Mouse (Mus musculus) bone marrow, adult 2 months (tissue): ENCODE measurements at regions not wholly inside any gene's neighbourhood (a gene's known extent, or its start where the extent isn't known, plus 50 kb on each side); places are given as distances from the start of the nearest gene placed in this dataset.

Experiments used
- H3K27ac ChIP-seq: fragments of 200-500 bp; 2 replicates; pipeline ENCODE4 v1.5.1; 2012; ENCODE audit warnings: low read depth, mild to moderate bottlenecking, control low read depth, inconsistent platforms, low read length; ENCODE audit not compliant: control insufficient read depth, poor library complexity, insufficient read depth
- H3K4me1 ChIP-seq: fragments of 200-500 bp; 2 replicates; pipeline ENCODE4 v1.6.1; 2011; ENCODE audit warnings: low read length; ENCODE audit not compliant: control insufficient read depth, insufficient read depth
- H3K4me3 ChIP-seq: fragments of 200-500 bp; replicated peaks from 2 replicates; pipeline ENCODE3; 2011; ENCODE audit warnings: mild to moderate bottlenecking, low read depth, low read length, control low read depth; ENCODE audit not compliant: control insufficient read depth
- CTCF ChIP-seq: fragments of 200-500 bp; IDR thresholded peaks from 2 replicates; pipeline ENCODE4 v1.5.1; 2011; ENCODE audit warnings: low read length, control low read depth; ENCODE audit not compliant: control insufficient read depth, insufficient read depth
- POLR2A ChIP-seq: fragments of 200-500 bp; IDR thresholded peaks from 2 replicates; pipeline ENCODE4 v1.6.1; 2011; ENCODE audit warnings: low read depth, mild to moderate bottlenecking, control low read depth, low read length, borderline replicate concordance; ENCODE audit not compliant: control insufficient read depth
- WGBS: fragments of 180-500 bp; shearing (Covaris S2); methylation state at CpG from one replicate; pipeline ENCODE4 v1.1.7; 2018; 5-methylcytosine and 5-hydroxymethylcytosine counted together

DNA sequence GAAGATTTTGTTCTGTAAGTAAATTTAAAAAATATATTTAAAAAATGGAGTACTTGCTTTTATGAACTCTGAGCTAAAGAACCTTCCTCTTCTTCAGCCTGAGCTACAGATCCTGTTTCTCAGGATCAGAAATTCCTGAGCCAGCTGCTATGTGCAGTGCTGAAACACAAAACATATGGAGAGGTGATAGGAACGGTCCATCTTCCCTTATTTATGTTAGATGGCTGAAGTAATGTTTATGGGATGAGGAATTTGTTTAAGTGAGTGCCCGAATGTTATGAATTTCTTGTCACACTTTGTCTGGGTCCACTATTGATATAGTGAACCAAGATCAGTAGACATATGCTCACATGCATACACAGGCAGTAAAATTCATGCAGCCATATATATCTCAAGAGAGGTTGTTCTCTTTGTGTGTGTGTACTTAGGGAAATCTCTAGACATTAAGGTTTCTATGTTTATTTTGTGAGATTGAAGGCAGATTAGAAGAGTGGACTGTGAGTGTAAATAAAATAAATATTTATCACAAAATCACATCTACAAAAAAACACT is 325.0 kb upstream of the Etaa1 start:
- WGBS: 71% methylated on average over 2 of the region's 2 CpGs
- no peak for TF ChIP-seq POLR2A
- no peak for TF ChIP-seq CTCF
- Histone ChIP-seq H3K4me3 (no peak overlapping the region), H3K27ac (no peak overlapping the region), H3K4me1 (no peaks in the 10 kb centered on the region)

DNA sequence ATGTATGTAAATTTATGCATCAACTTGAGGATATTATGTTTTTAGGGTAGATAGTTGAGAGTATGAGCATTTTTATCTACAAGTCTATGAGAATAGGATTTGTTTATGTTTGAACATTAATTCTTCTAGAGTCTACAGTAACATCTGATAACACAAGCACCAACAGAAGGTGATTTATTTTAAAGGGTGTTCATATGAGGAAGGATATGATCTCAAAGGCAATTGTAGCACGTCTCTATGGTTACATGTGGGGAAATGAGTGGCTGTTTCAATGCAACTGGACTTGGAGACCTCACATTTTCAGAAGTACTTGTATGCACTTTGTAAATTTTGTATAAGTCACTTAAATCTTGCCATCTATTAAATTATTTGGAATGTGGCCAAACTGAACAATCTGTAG is 318.7 kb upstream of the Etaa1 start:
- WGBS: 13% methylated on average over 1 of the region's 1 CpGs

DNA sequence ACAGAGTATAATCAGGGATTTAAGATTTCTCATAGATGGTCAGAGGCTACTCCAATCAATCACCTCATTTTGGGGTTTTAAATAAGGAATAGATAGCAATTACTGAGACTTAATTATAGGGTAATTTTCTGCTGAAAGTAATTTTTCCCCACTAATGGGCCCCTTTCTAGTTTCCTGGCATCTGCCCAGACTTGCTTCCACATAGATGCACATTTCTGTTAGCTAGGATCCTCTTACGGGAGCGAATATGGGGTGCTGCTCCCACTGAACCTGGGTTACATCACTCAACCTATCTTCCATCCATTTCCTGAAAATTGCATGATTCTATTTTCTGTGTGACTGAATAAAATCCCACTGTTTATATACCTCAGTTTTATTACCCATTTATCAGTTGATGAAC is 312.5 kb upstream of the Etaa1 start:
- Histone ChIP-seq H3K4me3 (no peak overlapping the region), H3K4me1 (no peaks in the 10 kb centered on the region), H3K27ac (no peak overlapping the region)
- TF ChIP-seq POLR2A: no peak
- TF ChIP-seq CTCF: no peak
- 71% methylated on average over 2 of the region's 2 CpGs for WGBS

More for the DNA sequence above, 318.7 kb upstream of the Etaa1 start:
- Histone ChIP-seq H3K4me1 (no peaks in the 10 kb centered on the region), H3K4me3 (no peak overlapping the region), H3K27ac (no peak overlapping the region)
- TF ChIP-seq POLR2A (no peak), CTCF (no peak)

GRCm38 (mm10) chr11:18262901-18263300 is 309.2 kb upstream of the Etaa1 start:
- TF ChIP-seq CTCF (no peak), POLR2A (no peak)
- Histone ChIP-seq H3K4me3 (no peak overlapping the region), H3K27ac (no peak overlapping the region), H3K4me1 (no peaks in the 10 kb centered on the region)
- WGBS: 70% methylated on average over 1 of the region's 1 CpGs

GRCm38 (mm10) chr11:18249236-18249635 is 295.6 kb upstream of the Etaa1 start:
- Histone ChIP-seq H3K27ac (no peak overlapping the region), H3K4me1 (no peaks in the 10 kb centered on the region), H3K4me3 (no peak overlapping the region)
- TF ChIP-seq CTCF (no peak), POLR2A (no peak)
- WGBS: 63% methylated on average over 4 of the region's 4 CpGs

GRCm38 (mm10) chr11:18216762-18217161 is 263.1 kb upstream of the Etaa1 start:
- no peak for TF ChIP-seq POLR2A
- TF ChIP-seq CTCF: no peak
- no peak overlapping the region for H3K27ac ChIP-seq
- no peak overlapping the region for H3K4me3 ChIP-seq
- no peaks in the 10 kb centered on the region for H3K4me1 ChIP-seq
- WGBS: 18% methylated on average over 4 of the region's 4 CpGs

DNA sequence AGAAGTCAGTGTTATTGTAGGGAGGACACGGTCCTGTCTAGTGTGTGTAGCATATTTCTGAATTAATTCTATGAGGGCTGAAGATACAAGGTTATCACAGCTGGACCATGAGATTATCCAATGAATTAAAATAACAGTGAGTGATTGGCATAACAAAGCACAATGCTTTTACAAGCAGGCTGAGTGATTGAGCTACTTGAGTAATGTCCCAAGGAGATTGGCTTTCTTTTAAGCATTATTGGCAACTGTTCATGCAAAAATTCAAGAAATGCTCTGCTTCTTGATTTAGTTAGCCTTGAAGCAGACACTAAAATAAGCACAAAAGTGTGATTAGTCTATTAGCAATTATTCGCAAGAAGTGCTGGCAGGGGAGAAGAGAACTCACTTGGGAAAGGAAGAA is 219.4 kb upstream of the Etaa1 start:
- Histone ChIP-seq H3K27ac (no peak overlapping the region), H3K4me1 (no peaks in the 10 kb centered on the region), H3K4me3 (no peak overlapping the region)
- no peak for TF ChIP-seq POLR2A
- no peak for TF ChIP-seq CTCF
- 77% methylated on average over 2 of the region's 2 CpGs for WGBS

GRCm38 (mm10) chr11:18171207-18171776 is 217.6 kb upstream of the Etaa1 start:
- 70% methylated on average over 2 of the region's 2 CpGs for WGBS
- TF ChIP-seq POLR2A (no peak), CTCF (no peak)
- H3K4me3 ChIP-seq: no peak overlapping the region
- H3K4me1 ChIP-seq: no peaks in the 10 kb centered on the region
- H3K27ac ChIP-seq: no peak overlapping the region
